Comparison of ENCODE assay signal across 32 mouse cellular contexts in genomic region chr15:70507046-70507818, GRCm38 (mm10).
DNase-seq lines count a peak whose midpoint lies in the region; ATAC-seq and TF ChIP-seq lines count a peak whose summit lies in the region.
"Had no signal": no experiment of that assay in that cellular context is flagged by ENCODE, and none has a peak within 500 bp of the region (broad histone marks: within the 10 kb centered on the region; RNA-seq: fewer than 3 reads in every experiment).

No protein-coding gene starts in this region.

- H3K4me1 ChIP-seq in embryonic facial prominence, embryonic 12.5 days, result no peaks in the 10 kb centered on the region
- H3K4me1 ChIP-seq: forebrain, embryonic 13.5 days; heart, embryonic 12.5 days; kidney, embryonic 15.5 days; limb, embryonic 15.5 days; liver, embryonic 13.5 days; megakaryocyte, embryonic 14.5 days; midbrain, embryonic 13.5 days had no signal

- DNase-seq in embryo, embryonic 10 days (ENCODE audit: low spot score), result peak; percentile 10
- DNase-seq in embryo, embryonic 9.5 days (ENCODE audit: extremely low spot score), result no peak
- DNase-seq in brain, embryonic 14.5 days (ENCODE audit: low read depth), result peak; percentile 20
- DNase-seq in retina, postnatal 1 day, result peak; percentile 31
- DNase-seq in gastrocnemius, postnatal 14 days, result no peak
- DNase-seq in thymus, postnatal 36 days, result no peak
- DNase-seq: adrenal gland, adult 8-10 months; cerebellum, adult 11-12 months; cerebellum, adult 9-11 months; gastrocnemius, adult 2 months; heart, adult 2 months; kidney, adult 11 months; kidney, postnatal 25 days; liver, embryonic 13.5 days; lung, adult 18-20 months; lung, postnatal 4 days; right cerebral cortex, postnatal 4 days; thymus, adult 2 months; thymus, postnatal 4 days had no signal

- no peak overlapping the region for H3K9ac ChIP-seq in embryonic facial prominence, embryonic 12.5 days
- H3K9ac ChIP-seq: forebrain, embryonic 13.5 days; heart, embryonic 12.5 days; hindbrain, embryonic 14.5 days; kidney, embryonic 15.5 days; limb, embryonic 15.5 days; liver, embryonic 13.5 days; midbrain, embryonic 13.5 days had no signal

- no peaks in the 10 kb centered on the region for H3K36me3 ChIP-seq in embryonic facial prominence, embryonic 12.5 days
- H3K36me3 ChIP-seq: G1E; heart, embryonic 12.5 days; kidney, embryonic 15.5 days; limb, embryonic 15.5 days; liver, embryonic 13.5 days; midbrain, embryonic 13.5 days had no signal

- ATAC-seq in embryonic facial prominence, embryonic 12.5 days (ENCODE audit: insufficient number of reproducible peaks, insufficient read depth, low FRiP score, low TSS enrichment), result peak; percentile 56; the same call in 1 of the 2 replicates
- ATAC-seq: forebrain, embryonic 13.5 days; inflammation-experienced regulatory T-cells, adult 6 months; lung, postnatal 0 days; midbrain, embryonic 13.5 days had no signal

- H3K4me3 ChIP-seq in embryonic facial prominence, embryonic 12.5 days, result no peak overlapping the region
- H3K4me3 ChIP-seq: forebrain, embryonic 13.5 days; gastrocnemius, adult 2 months; heart, adult 2 months; heart, embryonic 12.5 days; kidney, embryonic 15.5 days; left cerebral cortex, adult 2 months; limb, embryonic 15.5 days; liver, embryonic 13.5 days; megakaryocyte, embryonic 14.5 days; midbrain, embryonic 13.5 days had no signal

- peak overlapping the region; percentile 30; the same call in 1 of the 2 replicates for H3K27ac ChIP-seq in embryonic facial prominence, embryonic 12.5 days
- H3K27ac ChIP-seq: forebrain, embryonic 13.5 days; gastrocnemius, adult 2 months; heart, adult 2 months; hindbrain, embryonic 14.5 days; kidney, embryonic 15.5 days; left cerebral cortex, adult 2 months; limb, embryonic 15.5 days; liver, embryonic 13.5 days; midbrain, embryonic 13.5 days; stomach, postnatal 0 days had no signal

- intact Hi-C loops in gastrocnemius, postnatal 14 days (cut with DNase I; ENCODE audit: low total_unique reads), result no loop called here

- no peak for TF ChIP-seq CTCF in brain, embryonic 14.5 days (IDR thresholded peaks at IDR 0.05; ENCODE audit: borderline replicate concordance, extremely low read depth, insufficient read depth, insufficient read length)

- no peaks in the 10 kb centered on the region for H3K27me3 ChIP-seq in embryonic facial prominence, embryonic 12.5 days
- H3K27me3 ChIP-seq: forebrain, embryonic 13.5 days; heart, embryonic 12.5 days; kidney, embryonic 15.5 days; limb, embryonic 15.5 days; liver, embryonic 13.5 days; megakaryocyte, embryonic 14.5 days; midbrain, embryonic 13.5 days had no signal

- WGBS in embryonic facial prominence, embryonic 12.5 days, result 40% methylated on average over 2 of the region's 2 CpGs

- H3K4me2 ChIP-seq in embryonic facial prominence, embryonic 12.5 days (replicated peaks), result no peak overlapping the region
- H3K4me2 ChIP-seq: forebrain, embryonic 13.5 days; heart, embryonic 12.5 days; hindbrain, embryonic 14.5 days; kidney, embryonic 15.5 days; limb, embryonic 15.5 days; liver, embryonic 13.5 days; midbrain, embryonic 13.5 days had no signal

- no peaks in the 10 kb centered on the region for H3K9me3 ChIP-seq in embryonic facial prominence, embryonic 12.5 days
- H3K9me3 ChIP-seq: forebrain, embryonic 13.5 days; G1E; heart, embryonic 12.5 days; kidney, embryonic 15.5 days; limb, embryonic 15.5 days; liver, embryonic 13.5 days; megakaryocyte, embryonic 14.5 days; midbrain, embryonic 13.5 days had no signal

- no peak for TF ChIP-seq POLR2A in brain, embryonic 14.5 days (IDR thresholded peaks at IDR 0.05; ENCODE audit: borderline replicate concordance, extremely low read depth, insufficient read depth, insufficient read length, poor library complexity, severe bottlenecking)

Comparison
In these comparisons a context has a peak if more than half of its experiments do, and no peak if none do; other contexts are left out.
1. DNase-seq: peak in embryo, embryonic 10 days (single experiment), brain, embryonic 14.5 days (single experiment) and retina, postnatal 1 day (single experiment); none in embryo, embryonic 9.5 days (single experiment), gastrocnemius, postnatal 14 days (single experiment) and thymus, postnatal 36 days (0 of 2).